Mouse (Mus musculus) thymus, adult 2 months (tissue): Measurements from ENCODE around the gene Lta.

Experiments used
- CTCF ChIP-seq: fragments of 200-500 bp; IDR thresholded peaks from 2 replicates; pipeline ENCODE4 v1.5.1; 2012; ENCODE audit warnings: mild to moderate bottlenecking, control low read depth, low read length, moderate library complexity, borderline replicate concordance; ENCODE audit not compliant: control insufficient read depth, poor library complexity, insufficient read depth; ENCODE audit errors: extremely low read depth
- POLR2A ChIP-seq: fragments of 200-500 bp; IDR thresholded peaks from 2 replicates; pipeline ENCODE4 v1.6.1; 2012; ENCODE audit warnings: mild to moderate bottlenecking, low read length, control low read depth, moderate library complexity; ENCODE audit not compliant: control insufficient read depth, poor library complexity, insufficient read depth; ENCODE audit errors: extremely low read depth

- TF ChIP-seq POLR2A (no peak), CTCF (no peak)
Observed at GRCm38 (mm10) chr17:35205380-35205769, 224 bp upstream of the Lta start.
